Mouse (Mus musculus) bone marrow macrophage, adult 2 months (primary cell): ENCODE measurements at regions not wholly inside any gene's neighbourhood (a gene's known extent, or its start where the extent isn't known, plus 50 kb on each side); places are given as distances from the start of the nearest gene placed in this dataset.

Source experiments
- CTCF ChIP-seq: IDR thresholded peaks from 2 replicates; pipeline ENCODE4 v1.5.1; 2012; ENCODE audit warnings: low read depth, mild to moderate bottlenecking, low read length, moderate library complexity
- POLR2A ChIP-seq: IDR thresholded peaks from 2 replicates; pipeline ENCODE4 v1.6.1; 2012; ENCODE audit warnings: mild to moderate bottlenecking, low read depth, low read length, borderline replicate concordance

GRCm38 (mm10) chr14:48799442-48800099, 126.0 kb upstream of the Otx2 start:
- no peak for TF ChIP-seq CTCF
- no peak for TF ChIP-seq POLR2A
